Mouse (Mus musculus): Measurements from ENCODE around the gene Vmn1r158.
"Not testable (repeated sequence)": the region's sequence is repeated elsewhere in the genome, so short reads cannot be mapped to it uniquely, and the experiment has no call there.

The Vmn1r158 gene

GRCm38 (mm10) chr7:22790682-22791081 is at the start of gene Vmn1r158:
Vmn1r158 (minus strand) TSS chr7:22790782.
- not testable (repeated sequence) for DNase-seq (ENCODE audit: low spot score in 2 of 2)

- DNase-seq (ENCODE audit: low spot score in 2 of 2) = not testable (repeated sequence)
These were observed 14.6 kb downstream of the Vmn1r158 start for GRCm38 (mm10) chr7:22775981-22776380.

GRCm38 (mm10) chr7:22761397-22761796 is 29.2 kb downstream of the Vmn1r158 start, which contains the start of gene Vmn1r157:
Vmn1r157 (plus strand) TSS chr7:22761697.
- not testable (repeated sequence) for DNase-seq (ENCODE audit: low spot score in 2 of 2)
